Mouse (Mus musculus): Measurements from ENCODE around the gene Jade1. TPM values are rescaled to one million over a fixed set of nuclear protein-coding genes. Genes with fewer than 3 reads are reported as not detected.

Jade1 gene
- polyA plus RNA-seq, 1 experiment: 1.5 TPM

- no peak for TF ChIP-seq FLI1 (IDR thresholded peaks at IDR 0.05; ENCODE audit: low read length)
- Histone ChIP-seq H3K27me3 (replicated peaks) (no peaks in the 10 kb centered on the region), H3K36me3 (replicated peaks; ENCODE audit: low read length) (peaks cover 59% of the 10 kb centered on the region), H3K4me1 (no peaks in the 10 kb centered on the region), H3K4me3 (replicated peaks) (no peak overlapping the region), H3K9me3 (no peaks in the 10 kb centered on the region)
Measured at GRCm38 (mm10) chr3:41614230-41614985, 58.9 kb downstream of the Jade1 start.

GRCm38 (mm10) chr3:41618036-41618435 is 62.5 kb downstream of the Jade1 start:
- no peaks in the 10 kb centered on the region for H3K27me3 ChIP-seq (replicated peaks)
- no peaks in the 10 kb centered on the region for H3K4me1 ChIP-seq
- peaks cover 26% of the 10 kb centered on the region for H3K36me3 ChIP-seq (replicated peaks; ENCODE audit: low read length)
- no peak overlapping the region for H3K4me3 ChIP-seq (replicated peaks)
- H3K9me3 ChIP-seq: no peaks in the 10 kb centered on the region
- TF ChIP-seq FLI1 (IDR thresholded peaks at IDR 0.05; ENCODE audit: low read length): no peak
- no peak for TF ChIP-seq GATA1 (IDR thresholded peaks at IDR 0.05; ENCODE audit: borderline replicate concordance, low read length)

GRCm38 (mm10) chr3:41618488-41618887 is 63.0 kb downstream of the Jade1 start:
- no peak for TF ChIP-seq GATA1 (IDR thresholded peaks at IDR 0.05; ENCODE audit: borderline replicate concordance, low read length)
- no peak for TF ChIP-seq FLI1 (IDR thresholded peaks at IDR 0.05; ENCODE audit: low read length)

GRCm38 (mm10) chr3:41620971-41621370 is 65.4 kb downstream of the Jade1 start:
- no peaks in the 10 kb centered on the region for H3K9me3 ChIP-seq
- TF ChIP-seq FLI1 (IDR thresholded peaks at IDR 0.05; ENCODE audit: low read length) (no peak), GATA1 (IDR thresholded peaks at IDR 0.05; ENCODE audit: borderline replicate concordance, low read length) (no peak)
- peaks cover 5% of the 10 kb centered on the region for H3K36me3 ChIP-seq (replicated peaks; ENCODE audit: low read length)
- no peaks in the 10 kb centered on the region for H3K4me1 ChIP-seq
- no peaks in the 10 kb centered on the region for H3K27me3 ChIP-seq (replicated peaks)
- no peak overlapping the region for H3K4me3 ChIP-seq (replicated peaks)

More at GRCm38 (mm10) chr3:41618488-41618887, 63.0 kb downstream of the Jade1 start:
- no peaks in the 10 kb centered on the region for H3K27me3 ChIP-seq (replicated peaks)
- H3K36me3 ChIP-seq (replicated peaks; ENCODE audit: low read length): peaks cover 22% of the 10 kb centered on the region
- H3K9me3 ChIP-seq: no peaks in the 10 kb centered on the region
- H3K4me1 ChIP-seq: no peaks in the 10 kb centered on the region
- H3K4me3 ChIP-seq (replicated peaks): no peak overlapping the region

- H3K27me3 ChIP-seq (replicated peaks): no peaks in the 10 kb centered on the region
- no peaks in the 10 kb centered on the region for H3K4me1 ChIP-seq
- H3K36me3 ChIP-seq (replicated peaks; ENCODE audit: low read length): peaks cover 24% of the 10 kb centered on the region
- H3K9me3 ChIP-seq: no peaks in the 10 kb centered on the region
- no peak overlapping the region for H3K4me3 ChIP-seq (replicated peaks)
- TF ChIP-seq GATA1 (IDR thresholded peaks at IDR 0.05; ENCODE audit: borderline replicate concordance, low read length) (no peak), FLI1 (IDR thresholded peaks at IDR 0.05; ENCODE audit: low read length) (no peak)
Measured at GRCm38 (mm10) chr3:41655642-41656041, 100.1 kb downstream of the Jade1 start.

Other genes starting within 250 kb of the Jade1 start
- gene Sclt1, start 186.8 kb downstream of the Jade1 start, polyA plus RNA-seq (2012; ENCODE audit: insufficient read depth, low replicate concordance): 0.86 TPM in 1 of 2 replicates, not detected in the other
- 0.19 TPM in 1 of 2 replicates, not detected in the other for gene D3Ertd751e, start 186.9 kb downstream of the Jade1 start, polyA plus RNA-seq (2012; ENCODE audit: insufficient read depth, low replicate concordance)

Data from megakaryocyte, embryonic 14.5 days (primary cell).